Mouse (Mus musculus) liver, embryonic 14.5 days (tissue): ENCODE results near the gene Prickle1. TPM values are rescaled to one million over a fixed set of nuclear protein-coding genes. Genes with fewer than 3 reads are reported as not detected.

Source experiments
- ATAC-seq: fragments of 200-750 bp; cut with Nextera tagmentation; 2 replicates; pipeline ENCODE4 v1.8.0; 2017; ENCODE audit warnings: moderate number of reproducible peaks, mild to moderate bottlenecking, moderate library complexity; ENCODE audit not compliant: insufficient read depth
- DNase-seq, 3 experiments: peaks; one replicate each; pipeline ENCODE4 v3.0.0-alpha.2; 2012 to 2013; ENCODE audit warnings: low read depth in 3 of 3, low spot score in 3 of 3
- H3K27ac ChIP-seq: fragments of 300-500 bp; sonication (generic); 2 replicates; pipeline ENCODE4 v1.5.1; 2014; ENCODE audit warnings: moderate library complexity, mild to moderate bottlenecking, control low read depth, inconsistent platforms
- H3K27me3 ChIP-seq: fragments of 300-500 bp; sonication (generic); 2 replicates; pipeline ENCODE4 v1.6.1; 2014; ENCODE audit warnings: mild to moderate bottlenecking, low read length, moderate library complexity; ENCODE audit not compliant: control insufficient read depth, insufficient read depth
- H3K36me3 ChIP-seq: fragments of 300-500 bp; sonication (generic); replicated peaks from 2 replicates; pipeline ENCODE4 v1.6.1; 2014; ENCODE audit warnings: low read depth; ENCODE audit not compliant: control insufficient read depth, insufficient read depth
- H3K4me1 ChIP-seq, 2 experiments: fragments of 200-500 bp in 1 of 2; fragments of 300-500 bp in 1 of 2; sonication (generic) in 1 of 2; replicated peaks; 2 replicates each; pipeline ENCODE4 v1.6.1; 2012 to 2014; ENCODE audit warnings: antibody characterized with exemption in 1 of 2, inconsistent platforms in 1 of 2, low read length in 1 of 2; ENCODE audit not compliant: control insufficient read depth in 2 of 2, insufficient read depth in 2 of 2
- H3K4me2 ChIP-seq: fragments of 300-500 bp; sonication (generic); 2 replicates; pipeline ENCODE4 v1.6.1; 2014; ENCODE audit warnings: low read depth, mild to moderate bottlenecking, control low read depth, moderate library complexity
- H3K4me3 ChIP-seq, 2 experiments: fragments of 200-500 bp in 1 of 2; fragments of 300-500 bp in 1 of 2; sonication (generic) in 1 of 2; 2 replicates each; pipeline ENCODE4 v1.5.1; 2012 to 2014; ENCODE audit warnings: low read depth in 2 of 2, low read length in 2 of 2, mild to moderate bottlenecking in 2 of 2, control low read depth in 1 of 2, inconsistent platforms in 1 of 2, moderate library complexity in 1 of 2; ENCODE audit not compliant: insufficient read depth in 1 of 2
- H3K9ac ChIP-seq: fragments of 300-500 bp; sonication (generic); replicated peaks from 2 replicates; pipeline ENCODE4 v1.6.1; 2014; ENCODE audit warnings: mild to moderate bottlenecking, control low read depth, moderate library complexity
- H3K9me3 ChIP-seq: fragments of 300-500 bp; sonication (generic); 2 replicates; pipeline ENCODE4 v1.6.1; 2016; ENCODE audit warnings: low read length, mixed read lengths; ENCODE audit not compliant: control insufficient read depth
- CTCF ChIP-seq: IDR thresholded peaks from 2 replicates; pipeline ENCODE4 v1.5.1; 2016; ENCODE audit warnings: antibody characterized with exemption, low read depth, control low read depth
- EP300 ChIP-seq: IDR thresholded peaks from 2 replicates; pipeline ENCODE4 v1.6.1; 2016; ENCODE audit warnings: antibody characterized with exemption, low read depth
- WGBS: fragments of 180-500 bp; shearing (Covaris S2); extraction: QIAGEN DNeasy Blood & Tissue Kit; methylation state at CpG from one replicate; pipeline ENCODE4 v1.1.7; 2014; ENCODE audit not compliant: insufficient replicate concordance; 5-methylcytosine and 5-hydroxymethylcytosine counted together
- polyA plus RNA-seq, 2 experiments: library from polyadenylated mRNA; depleted of rRNA in 1 of 2; stranded (reverse) in 1 of 2; unstranded in 1 of 2; fragments of >200 nt; fragmentation: Nextera tagmentation in 1 of 2; extraction: Ambion mirVana in 1 of 2; gene quantifications; 2 replicates each; pipeline versions ENCODE4 v1.2.1 to v1.2.3; 2012 to 2014

Gene Prickle1
- polyA plus RNA-seq, 2 experiments, result 1.5 to 3.2 TPM

DNA sequence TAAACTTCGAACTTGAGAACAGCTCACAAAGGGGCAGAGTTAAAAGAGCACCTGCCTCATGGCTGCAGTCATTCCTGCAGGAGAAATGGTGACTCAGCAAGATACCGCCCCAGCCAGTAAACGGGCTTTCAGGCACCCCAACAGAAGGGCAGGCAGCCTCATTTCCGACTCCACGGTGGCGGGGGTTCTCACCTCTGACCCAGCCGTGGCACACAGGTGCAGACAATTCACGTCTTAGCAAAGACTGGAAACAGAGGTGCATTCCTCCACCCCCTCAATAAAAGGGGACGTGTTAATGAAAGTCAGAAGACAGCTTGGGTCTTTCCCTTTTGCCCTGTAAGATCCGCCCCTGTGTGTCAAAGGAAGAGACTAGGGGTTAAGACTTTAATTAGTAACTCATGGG lies 81.8 kb downstream of the Prickle1 start:
- Histone ChIP-seq H3K36me3 (no peaks in the 10 kb centered on the region), H3K4me1 (peaks cover 0 to 19% of the 10 kb centered on the region in 2 experiments; a peak in 3 of 4 replicates), H3K4me2 (peak overlapping the region; percentile 58), H3K9me3 (no peaks in the 10 kb centered on the region), H3K4me3 (peak overlapping the region; percentile 20 to 36; a peak in 3 of 4 replicates), H3K27me3 (peaks cover 9% of the 10 kb centered on the region), H3K9ac (peak overlapping the region; percentile 9; the same call in 1 of the 2 replicates), H3K27ac (no peak overlapping the region)
- TF ChIP-seq EP300 (no peak), CTCF (no peak)
- no peak for DNase-seq
- ATAC-seq, result peak; percentile 39; the same call in 1 of the 2 replicates
- WGBS, result 4% methylated on average over 10 of the region's 10 CpGs

DNA sequence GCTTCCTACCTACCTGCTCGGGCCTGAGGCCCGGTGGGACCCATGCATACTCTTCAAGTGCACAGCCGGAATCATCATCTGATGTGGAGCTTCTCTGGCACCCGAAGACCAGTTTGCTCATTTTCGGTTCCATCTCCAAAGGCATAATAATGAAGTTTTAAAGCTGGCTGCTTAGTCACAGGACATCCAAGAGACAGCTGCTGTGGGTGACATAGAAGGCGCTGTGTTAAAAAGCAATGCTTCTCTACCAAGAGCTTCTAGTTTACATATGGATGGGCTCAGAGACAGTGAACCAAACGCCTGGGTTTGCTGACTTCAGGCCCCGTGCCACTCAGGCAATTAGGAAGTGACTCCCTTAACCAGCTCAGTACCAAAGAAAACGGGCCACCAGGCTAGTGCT lies 83.3 kb downstream of the Prickle1 start:
- 58% methylated on average over 9 of the region's 9 CpGs for WGBS

DNA sequence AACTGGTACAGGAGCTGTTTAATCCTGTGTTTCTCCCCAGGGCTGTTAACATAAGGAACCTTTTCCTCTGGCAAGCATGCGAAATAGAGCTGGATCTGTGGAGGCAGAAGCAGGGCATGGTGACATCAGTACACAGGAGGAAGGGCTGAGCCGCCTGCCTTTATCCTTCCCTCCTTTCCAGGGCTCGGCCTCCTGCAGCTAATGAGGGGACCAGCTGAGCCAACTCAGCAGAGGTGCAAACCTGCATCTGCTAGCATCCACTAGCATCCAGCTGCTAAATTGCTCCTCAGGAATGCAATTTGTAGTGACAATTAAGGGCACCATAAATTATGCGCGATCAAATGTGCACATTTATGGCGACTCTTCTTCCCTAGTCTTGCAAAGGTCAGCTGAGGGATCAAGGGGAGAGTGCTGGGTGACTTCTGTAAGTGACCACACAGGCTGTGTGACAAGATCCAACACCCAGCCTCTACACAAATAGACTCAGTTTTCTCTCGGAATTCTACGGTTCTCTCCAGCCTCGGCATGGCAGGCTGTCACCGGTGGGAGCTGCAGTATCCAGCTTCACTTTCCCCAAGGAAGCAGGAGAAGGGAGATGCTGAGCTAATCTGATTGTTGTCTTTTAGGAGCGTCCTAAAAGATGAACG lies 84.9 kb downstream of the Prickle1 start:
- no peak overlapping the region for H3K9ac ChIP-seq
- H3K27ac ChIP-seq, result no peak overlapping the region
- 0 out of 2 replicates have a peak, but pooled peaks cover 3% of the 10 kb centered on the region for H3K36me3 ChIP-seq
- no peak overlapping the region for H3K4me2 ChIP-seq
- 62% methylated on average over 12 of the region's 12 CpGs for WGBS
- no peaks in the 10 kb centered on the region for H3K27me3 ChIP-seq
- no peak overlapping the region for H3K4me3 ChIP-seq
- H3K9me3 ChIP-seq, result no peaks in the 10 kb centered on the region
- ATAC-seq (no peak), DNase-seq (no peak)
- peaks cover 0 to 7% of the 10 kb centered on the region in 2 experiments; a peak in 1 of 4 replicates for H3K4me1 ChIP-seq
- TF ChIP-seq EP300 (no peak), CTCF (no peak)

More for the DNA sequence above, 83.3 kb downstream of the Prickle1 start:
- TF ChIP-seq CTCF (no peak), EP300 (no peak)
- H3K27ac ChIP-seq, result no peak overlapping the region
- no peak overlapping the region for H3K4me3 ChIP-seq
- no peaks in the 10 kb centered on the region for H3K9me3 ChIP-seq
- no peak overlapping the region for H3K4me2 ChIP-seq
- ATAC-seq, result no peak
- no peak for DNase-seq
- H3K36me3 ChIP-seq, result no peaks in the 10 kb centered on the region
- H3K9ac ChIP-seq, result no peak overlapping the region
- no peaks in the 10 kb centered on the region; the same call in 1 of the 2 replicates for H3K27me3 ChIP-seq
- H3K4me1 ChIP-seq, result peaks cover 0 to 9% of the 10 kb centered on the region in 2 experiments; a peak in 2 of 4 replicates

DNA sequence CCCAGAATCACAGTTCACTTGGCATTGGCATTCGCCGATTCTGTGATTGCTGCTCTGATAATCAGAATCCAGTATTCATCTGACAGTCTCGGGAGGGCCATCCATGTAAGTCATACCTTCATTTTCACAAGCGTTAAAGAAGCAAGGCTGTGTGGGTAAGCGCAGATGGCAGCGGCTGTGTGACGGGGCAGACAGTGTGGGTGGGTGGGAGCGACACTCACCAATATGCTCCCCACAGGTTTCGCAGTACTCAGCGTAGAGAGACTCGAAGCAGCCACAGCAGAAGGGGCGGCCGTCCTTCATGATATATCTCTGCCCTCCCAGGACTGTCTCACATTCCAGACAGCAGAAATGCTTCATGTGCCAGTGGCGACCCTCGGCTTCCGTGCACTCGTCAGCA lies 90.9 kb downstream of the Prickle1 start:
- Histone ChIP-seq H3K9ac (no peak overlapping the region), H3K4me3 (no peak overlapping the region), H3K4me2 (no peak overlapping the region), H3K36me3 (peaks cover 8% of the 10 kb centered on the region), H3K9me3 (no peaks in the 10 kb centered on the region), H3K27ac (no peak overlapping the region), H3K4me1 (no peaks in the 10 kb centered on the region), H3K27me3 (no peaks in the 10 kb centered on the region)
- 85% methylated on average over 17 of the region's 17 CpGs for WGBS
- TF ChIP-seq CTCF (no peak), EP300 (no peak)
- DNase-seq (no peak), ATAC-seq (no peak)

DNA sequence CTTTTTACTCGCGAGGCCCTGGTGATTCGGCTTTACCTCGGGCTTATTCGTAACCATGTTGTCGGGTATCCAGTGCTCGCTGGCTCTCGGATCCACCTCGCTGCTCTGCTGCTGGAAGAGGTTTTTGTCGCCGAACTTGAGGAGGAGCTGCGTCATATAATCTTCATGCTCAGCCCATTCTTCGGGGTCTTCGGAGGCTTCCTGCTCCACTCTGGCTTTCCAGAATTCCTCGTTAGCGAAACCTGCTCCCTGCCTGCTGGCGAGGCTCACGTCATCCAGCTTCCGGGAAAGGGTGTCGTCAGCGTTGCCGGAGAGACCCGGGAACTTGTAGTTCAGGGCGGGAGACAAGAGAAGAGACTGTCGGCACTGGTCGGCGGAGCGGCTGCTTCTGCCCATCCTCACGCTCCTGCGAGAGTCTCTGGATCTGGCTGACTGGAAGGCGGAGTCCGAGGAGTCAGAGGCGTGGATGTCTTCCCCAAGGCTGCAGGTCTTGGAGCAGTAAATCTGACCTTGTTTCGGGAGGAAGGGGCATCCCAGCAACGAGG lies 92.4 kb downstream of the Prickle1 start:
- H3K27ac ChIP-seq, result no peak overlapping the region
- DNase-seq (no peak), ATAC-seq (no peak)
- peaks cover 8% of the 10 kb centered on the region for H3K36me3 ChIP-seq
- TF ChIP-seq EP300 (no peak), CTCF (no peak)
- H3K4me3 ChIP-seq, result no peak overlapping the region
- H3K4me2 ChIP-seq, result no peak overlapping the region
- no peaks in the 10 kb centered on the region for H3K9me3 ChIP-seq
- H3K9ac ChIP-seq, result no peak overlapping the region
- WGBS, result 91% methylated on average over 35 of the region's 35 CpGs
- no peaks in the 10 kb centered on the region for H3K4me1 ChIP-seq
- no peaks in the 10 kb centered on the region for H3K27me3 ChIP-seq
